Mouse (Mus musculus): ENCODE results near the gene Atp6v0c. TPM values are rescaled to one million over a fixed set of nuclear protein-coding genes. Genes with fewer than 3 reads are reported as not detected.

Gene Atp6v0c
- polyA plus RNA-seq, 1 experiment = 1,361 TPM

GRCm38 (mm10) chr17:24207768-24208640 is 38.5 kb upstream of the Atp6v0c start:
- TF ChIP-seq POLR2A (IDR thresholded peaks at IDR 0.05; ENCODE audit: borderline replicate concordance, extremely low read depth, insufficient read depth, insufficient read length, poor library complexity, severe bottlenecking) = no peak
- TF ChIP-seq CTCF (IDR thresholded peaks at IDR 0.05; ENCODE audit: borderline replicate concordance, extremely low read depth, insufficient read depth, insufficient read length) = no peak
- no peak for DNase-seq (ENCODE audit: low read depth)

DNA sequence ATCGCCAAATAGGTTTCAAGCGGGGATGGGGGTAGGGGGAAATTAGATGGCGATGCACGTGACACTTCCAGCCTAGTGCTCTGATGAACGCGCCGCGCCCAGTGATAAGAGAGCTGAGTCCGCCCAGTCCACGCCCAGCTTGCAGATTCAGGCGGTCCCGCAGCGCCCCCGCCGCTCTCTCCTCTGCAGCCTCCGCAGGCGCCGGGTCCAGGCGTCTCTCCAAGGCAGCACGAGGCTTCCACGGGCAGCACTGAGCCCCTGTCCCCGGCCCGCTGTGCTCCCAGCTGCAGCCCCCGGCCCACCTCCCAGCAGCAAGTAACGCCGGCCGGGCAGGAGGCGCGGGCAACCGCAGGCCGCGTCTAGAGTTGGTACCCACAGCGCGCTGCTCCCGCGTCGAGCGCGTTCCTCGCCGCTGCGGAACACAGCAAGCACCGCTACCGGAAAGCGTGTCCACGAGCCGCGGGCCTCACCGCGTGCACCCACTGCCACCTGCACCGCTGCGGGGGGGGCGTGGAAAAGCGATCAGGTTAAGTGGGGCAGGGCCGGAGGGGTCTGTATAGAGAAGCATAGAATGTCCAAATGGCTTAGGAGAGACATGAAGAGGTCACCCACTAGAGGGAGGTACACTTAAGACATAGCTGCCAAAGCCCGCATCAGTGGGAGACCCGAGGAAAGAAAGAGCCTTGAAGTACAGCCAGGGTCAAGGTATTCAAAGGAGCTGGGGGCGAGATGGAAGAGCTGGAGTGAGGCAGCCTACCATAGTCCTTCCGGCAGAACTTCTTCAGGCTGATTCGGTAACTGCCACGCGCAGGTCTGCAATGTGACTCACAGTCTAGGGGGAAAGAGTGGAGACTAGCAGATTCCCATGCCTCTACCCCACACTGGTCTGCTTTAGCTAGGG is 37.2 kb upstream of the Atp6v0c start:
- peak; percentile 78 for DNase-seq (ENCODE audit: low read depth)
- TF ChIP-seq POLR2A (IDR thresholded peaks at IDR 0.05; ENCODE audit: borderline replicate concordance, extremely low read depth, insufficient read depth, insufficient read length, poor library complexity, severe bottlenecking) (no peak), CTCF (IDR thresholded peaks at IDR 0.05; ENCODE audit: borderline replicate concordance, extremely low read depth, insufficient read depth, insufficient read length) (peak; percentile 9; the same call in 1 of the 2 replicates)

DNA sequence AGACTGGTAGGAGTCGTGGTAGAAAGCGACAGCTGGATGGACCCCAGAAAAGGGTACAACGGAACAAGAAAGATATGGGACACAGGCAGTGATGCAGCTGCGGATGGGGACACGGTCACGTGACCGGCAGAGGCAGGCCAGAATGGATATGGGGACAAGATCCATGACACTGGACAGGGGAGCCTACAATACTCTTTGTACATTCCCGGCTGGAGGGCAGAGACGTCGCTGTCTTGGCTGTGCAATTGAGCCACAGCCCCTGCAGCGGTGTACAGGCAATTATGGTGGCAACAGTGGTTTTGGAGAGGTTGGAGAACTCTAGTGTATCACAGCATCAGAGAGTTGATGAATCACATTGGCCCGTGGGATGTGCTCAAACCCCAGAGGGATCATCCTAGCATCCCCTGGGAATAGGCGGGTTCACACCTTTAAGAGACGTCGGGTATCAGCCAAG is 36.4 kb upstream of the Atp6v0c start:
- TF ChIP-seq CTCF (IDR thresholded peaks at IDR 0.05; ENCODE audit: borderline replicate concordance, extremely low read depth, insufficient read depth, insufficient read length) (no peak), POLR2A (IDR thresholded peaks at IDR 0.05; ENCODE audit: borderline replicate concordance, extremely low read depth, insufficient read depth, insufficient read length, poor library complexity, severe bottlenecking) (no peak)
- no peak for DNase-seq (ENCODE audit: low read depth)

DNA sequence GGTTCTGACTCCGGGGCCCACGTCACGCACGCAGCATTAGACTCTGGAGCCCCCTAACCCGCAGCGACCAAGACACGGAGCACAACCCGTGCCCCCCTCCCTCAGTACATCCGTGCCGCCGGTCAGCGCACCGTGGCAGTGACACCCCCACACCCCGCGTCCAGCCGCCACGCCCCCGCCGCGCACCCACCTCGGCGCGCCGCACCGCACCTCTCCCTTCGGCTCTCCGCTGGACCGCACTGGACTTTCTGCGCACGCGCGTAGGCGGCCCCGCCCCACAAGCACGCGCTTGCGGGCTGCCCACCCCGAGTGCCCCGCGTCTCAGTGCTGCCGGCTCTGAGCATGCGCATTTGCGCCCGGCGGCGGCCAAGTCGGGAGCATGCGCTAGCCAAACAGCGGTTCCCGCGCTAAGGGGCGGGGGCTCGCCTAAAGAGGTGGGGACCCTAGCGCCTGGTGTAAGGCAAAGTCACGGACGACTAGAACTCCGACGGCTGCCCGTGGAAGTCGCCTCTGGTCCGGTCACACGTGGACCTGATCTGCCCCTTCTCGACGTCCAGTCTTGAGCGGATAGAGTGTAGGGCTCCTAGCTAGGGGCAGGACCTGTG is 35.9 kb upstream of the Atp6v0c start, which contains the start of gene Tbc1d24:
Gene Tbc1d24, minus strand, starts transcription at position 279 of the 605 bp plus-strand sequence.
- peak; percentile 98 for DNase-seq (ENCODE audit: low read depth)
- peak; percentile 75 for TF ChIP-seq POLR2A (IDR thresholded peaks at IDR 0.05; ENCODE audit: borderline replicate concordance, extremely low read depth, insufficient read depth, insufficient read length, poor library complexity, severe bottlenecking)
- no peak for TF ChIP-seq CTCF (IDR thresholded peaks at IDR 0.05; ENCODE audit: borderline replicate concordance, extremely low read depth, insufficient read depth, insufficient read length)

GRCm38 (mm10) chr17:24204846-24205245 is 35.3 kb upstream of the Atp6v0c start:
- DNase-seq (ENCODE audit: low read depth) = peak; percentile 13
- no peak for TF ChIP-seq POLR2A (IDR thresholded peaks at IDR 0.05; ENCODE audit: borderline replicate concordance, extremely low read depth, insufficient read depth, insufficient read length, poor library complexity, severe bottlenecking)
- no peak for TF ChIP-seq CTCF (IDR thresholded peaks at IDR 0.05; ENCODE audit: borderline replicate concordance, extremely low read depth, insufficient read depth, insufficient read length)

DNA sequence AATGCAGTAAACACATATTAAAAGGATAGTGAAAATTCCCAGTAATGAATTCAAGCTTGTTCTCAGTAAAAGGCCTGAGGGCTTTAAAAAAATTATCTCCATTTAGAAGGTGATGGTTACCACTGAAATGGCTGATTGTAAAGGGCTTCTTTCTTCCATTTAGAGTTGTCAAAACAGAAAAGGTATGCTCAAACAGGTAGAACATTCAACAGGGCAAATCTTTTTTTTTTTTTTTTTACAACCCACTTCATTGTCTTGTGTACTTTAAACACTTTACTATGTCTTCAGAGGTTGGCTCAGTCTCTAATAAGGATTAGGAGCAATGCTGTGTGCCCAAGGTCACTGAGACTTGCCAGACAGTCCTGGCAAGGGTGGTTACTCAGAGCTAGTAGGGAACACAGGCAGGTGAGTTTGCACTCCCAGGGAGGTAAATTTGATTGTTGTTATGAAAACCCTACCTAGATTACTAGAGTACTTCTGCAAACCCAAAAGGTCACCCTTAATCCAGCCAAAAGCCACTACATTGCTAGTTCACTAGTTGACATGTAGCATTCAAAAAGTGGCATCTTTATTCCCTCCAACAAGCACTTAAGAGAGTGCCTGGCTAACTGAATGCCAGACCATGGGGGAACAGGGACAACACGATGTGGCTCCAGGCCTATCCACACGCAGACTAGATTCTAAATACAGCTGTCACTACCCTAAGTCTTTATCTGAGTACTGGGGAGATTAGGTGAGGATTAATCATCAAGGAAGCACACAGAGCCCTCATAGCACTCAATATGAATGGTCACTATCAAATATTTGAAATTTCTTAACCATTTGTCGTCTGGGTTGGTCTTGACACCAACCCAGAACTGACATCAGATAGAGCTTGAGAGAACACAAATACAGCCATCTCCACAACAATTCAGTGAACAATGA is 34.4 kb upstream of the Atp6v0c start:
- TF ChIP-seq POLR2A (IDR thresholded peaks at IDR 0.05; ENCODE audit: borderline replicate concordance, extremely low read depth, insufficient read depth, insufficient read length, poor library complexity, severe bottlenecking) (no peak), CTCF (IDR thresholded peaks at IDR 0.05; ENCODE audit: borderline replicate concordance, extremely low read depth, insufficient read depth, insufficient read length) (no peak)
- no peak for DNase-seq (ENCODE audit: low read depth)

DNA sequence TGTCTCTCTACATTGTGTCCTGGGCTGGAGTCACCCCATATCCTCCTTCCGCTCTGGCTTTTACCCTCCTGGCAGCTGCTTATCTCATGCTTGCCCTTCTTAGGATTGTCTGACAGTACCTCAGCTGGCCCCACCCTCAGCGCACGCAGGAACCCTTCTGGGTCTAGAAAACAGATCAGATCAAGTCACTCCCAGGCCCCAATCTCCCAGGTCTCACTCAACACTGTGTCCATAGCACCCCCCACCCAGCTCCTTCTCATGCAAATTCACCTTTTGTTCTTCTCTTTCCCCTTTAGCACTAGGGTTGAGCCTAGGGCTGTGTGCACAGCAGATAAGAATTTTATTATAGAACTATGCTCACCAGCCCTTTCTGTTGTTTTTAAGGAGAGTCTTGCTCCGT is 33.6 kb upstream of the Atp6v0c start:
- DNase-seq (ENCODE audit: low read depth) = no peak
- TF ChIP-seq CTCF (IDR thresholded peaks at IDR 0.05; ENCODE audit: borderline replicate concordance, extremely low read depth, insufficient read depth, insufficient read length) = no peak
- TF ChIP-seq POLR2A (IDR thresholded peaks at IDR 0.05; ENCODE audit: borderline replicate concordance, extremely low read depth, insufficient read depth, insufficient read length, poor library complexity, severe bottlenecking) = no peak

- TF ChIP-seq POLR2A (IDR thresholded peaks at IDR 0.05; ENCODE audit: borderline replicate concordance, extremely low read depth, insufficient read depth, insufficient read length, poor library complexity, severe bottlenecking) (no peak), CTCF (IDR thresholded peaks at IDR 0.05; ENCODE audit: borderline replicate concordance, extremely low read depth, insufficient read depth, insufficient read length) (no peak)
- no peak for DNase-seq (ENCODE audit: low read depth)
Measured at GRCm38 (mm10) chr17:24201092-24201491, 31.6 kb upstream of the Atp6v0c start.

- TF ChIP-seq POLR2A (IDR thresholded peaks at IDR 0.05; ENCODE audit: borderline replicate concordance, extremely low read depth, insufficient read depth, insufficient read length, poor library complexity, severe bottlenecking) = no peak
- TF ChIP-seq CTCF (IDR thresholded peaks at IDR 0.05; ENCODE audit: borderline replicate concordance, extremely low read depth, insufficient read depth, insufficient read length) = no peak
- no peak for DNase-seq (ENCODE audit: low read depth)
Measured at GRCm38 (mm10) chr17:24199741-24200140, 30.2 kb upstream of the Atp6v0c start.

DNA sequence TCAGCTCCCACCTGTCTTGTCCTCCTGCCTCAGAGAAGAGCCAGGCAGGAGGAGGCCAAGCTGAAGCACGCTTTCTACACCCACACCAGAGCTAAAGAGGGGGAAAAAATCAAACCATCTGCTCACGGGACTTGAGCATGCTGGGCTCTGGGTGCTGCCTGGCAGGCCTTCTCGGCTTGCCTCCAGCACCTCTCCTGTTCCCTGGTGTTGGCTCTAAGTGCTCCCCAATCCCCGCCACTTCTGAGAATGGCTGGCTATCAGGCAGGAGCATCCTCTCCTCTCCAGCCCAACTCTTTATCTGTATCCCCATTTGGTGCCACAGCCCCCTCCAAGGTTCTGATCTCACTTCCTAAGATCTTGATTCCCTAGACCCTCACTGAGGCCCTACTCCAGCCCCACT is 29.8 kb upstream of the Atp6v0c start:
- DNase-seq (ENCODE audit: low read depth) = peak; percentile 25
- TF ChIP-seq POLR2A (IDR thresholded peaks at IDR 0.05; ENCODE audit: borderline replicate concordance, extremely low read depth, insufficient read depth, insufficient read length, poor library complexity, severe bottlenecking) = no peak
- no peak for TF ChIP-seq CTCF (IDR thresholded peaks at IDR 0.05; ENCODE audit: borderline replicate concordance, extremely low read depth, insufficient read depth, insufficient read length)

Measured in brain, embryonic 14.5 days (tissue).